Mouse (Mus musculus): ENCODE data around the gene Zkscan5.
"Not testable (repeated sequence)": the region's sequence is repeated elsewhere in the genome, so short reads cannot be mapped to it uniquely, and the experiment has no call there.

Gene Zkscan5

GRCm38 (mm10) chr5:145203936-145204691 is at the start of gene Zkscan5:
TSS of gene Zkscan5 (plus strand) at chr5:145204562.
- peak; percentile 94 to 97 for DNase-seq (ENCODE audit: low spot score in 2 of 2)

- DNase-seq (ENCODE audit: low spot score in 2 of 2): no peak
Observed at GRCm38 (mm10) chr5:145161361-145161760, 43.0 kb upstream of the Zkscan5 start.

DNA sequence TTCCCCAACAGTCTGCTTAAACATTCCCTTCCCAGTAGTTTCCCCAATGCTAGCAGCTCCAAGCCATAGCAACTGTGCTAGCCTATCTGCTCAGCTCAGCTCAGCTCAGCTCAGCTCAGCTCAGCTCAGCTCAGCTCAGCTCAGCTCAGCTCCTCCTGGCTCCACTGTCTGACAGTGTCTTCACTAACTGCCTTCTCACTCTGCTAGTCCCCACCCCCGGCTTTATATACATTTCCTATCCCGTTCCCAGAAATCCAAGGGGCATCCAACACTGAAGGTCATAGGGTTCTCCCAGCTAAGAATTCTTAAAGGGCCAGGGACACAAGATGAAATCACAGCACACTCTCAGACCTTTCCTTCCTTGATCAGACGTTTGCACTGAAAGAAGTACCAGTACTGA is 39.7 kb upstream of the Zkscan5 start:
- no peak for DNase-seq (ENCODE audit: low spot score in 2 of 2)

DNA sequence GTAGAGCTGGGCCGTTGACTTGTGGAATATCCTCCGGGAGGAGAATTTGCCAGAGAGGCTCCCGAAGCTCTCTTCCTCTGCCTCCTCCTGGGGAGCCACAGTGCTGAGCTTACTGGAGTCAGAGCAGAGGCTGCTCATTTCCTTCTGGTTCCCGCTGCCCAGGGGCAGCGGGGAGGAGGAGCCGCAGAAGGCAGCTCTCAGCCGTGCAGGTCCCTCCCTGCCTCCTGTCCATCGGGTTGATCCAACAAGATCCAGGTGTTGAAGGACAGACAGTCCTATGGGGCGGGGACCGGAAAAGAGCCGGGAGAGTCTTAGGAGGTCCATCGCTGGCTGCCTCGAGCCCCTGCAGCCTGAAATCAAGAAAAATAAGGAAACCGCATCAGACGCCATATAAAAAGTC is 39.2 kb upstream of the Zkscan5 start:
- DNase-seq (ENCODE audit: low spot score in 2 of 2): no peak

DNA sequence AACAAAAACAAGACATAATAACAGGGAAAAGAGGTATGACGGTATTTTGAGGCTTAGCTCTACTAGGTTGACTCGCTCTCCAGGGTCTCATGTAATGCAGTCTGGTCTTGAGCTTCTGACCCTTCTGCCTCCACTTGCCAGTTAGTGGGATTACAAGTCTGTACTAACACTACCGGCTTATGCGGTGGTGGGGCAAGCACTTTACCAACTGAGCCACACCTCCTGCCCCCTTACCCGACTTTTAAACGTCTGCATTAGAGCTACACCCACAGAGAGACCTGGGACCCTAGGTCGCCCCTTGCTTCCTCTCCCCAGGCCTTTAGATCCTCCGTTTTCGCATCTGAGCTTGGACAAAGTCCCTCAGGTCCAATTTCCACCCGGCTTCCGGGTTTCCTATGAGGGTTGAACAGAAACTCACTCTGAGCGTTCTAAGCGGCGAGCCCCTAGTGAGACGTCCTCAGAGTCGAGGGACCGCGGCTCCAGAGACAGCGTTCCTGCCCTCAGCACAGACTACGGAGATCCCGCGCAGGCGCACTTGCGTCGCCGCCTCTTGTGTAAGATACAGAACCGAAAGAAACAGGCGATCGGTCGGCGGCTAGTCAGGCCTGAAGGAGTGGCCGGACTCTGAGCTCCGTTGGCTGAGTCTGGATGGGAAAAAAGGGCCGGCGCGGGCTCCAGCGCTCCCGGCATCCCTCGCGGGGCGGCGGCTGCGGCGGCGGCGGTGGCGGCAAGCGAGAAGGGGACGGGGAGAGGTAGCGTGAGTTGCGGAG is 37.6 kb upstream of the Zkscan5 start, which contains the start of the genes Ptcd1 and Cpsf4:
Gene Ptcd1 (minus strand): TSS at position 573 of the 770 bp plus-strand sequence.
Gene Cpsf4 (plus strand): TSS at position 678 of the 770 bp plus-strand sequence.
- DNase-seq (ENCODE audit: low spot score in 2 of 2): peak; percentile 99 to 100

- DNase-seq (ENCODE audit: low spot score in 2 of 2): no peak
Observed at GRCm38 (mm10) chr5:145167306-145167661, 37.1 kb upstream of the Zkscan5 start.

GRCm38 (mm10) chr5:145178461-145178980 is 25.8 kb upstream of the Zkscan5 start:
- no peak for DNase-seq (ENCODE audit: low spot score in 2 of 2)

DNA sequence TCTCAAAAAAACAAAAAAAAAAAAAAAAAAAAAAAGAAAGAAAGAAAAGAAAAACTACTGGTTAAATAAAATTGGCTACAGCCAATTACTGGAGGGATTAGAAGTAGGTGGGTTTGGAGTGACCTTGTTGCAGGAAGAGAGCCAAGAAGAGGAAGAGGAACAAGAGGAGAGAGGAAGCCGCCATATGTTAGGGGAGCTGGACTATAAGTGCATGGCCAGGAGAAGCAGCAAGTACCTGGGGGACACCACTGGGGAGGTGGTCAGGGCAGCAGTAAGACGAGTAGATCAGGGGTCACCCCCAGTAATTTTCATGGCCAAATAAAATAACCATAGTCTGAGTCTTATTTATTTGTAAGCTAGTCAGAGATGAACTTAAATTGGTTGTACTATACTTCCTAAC is 19.1 kb upstream of the Zkscan5 start:
- no peak for DNase-seq (ENCODE audit: low spot score in 2 of 2)

DNA sequence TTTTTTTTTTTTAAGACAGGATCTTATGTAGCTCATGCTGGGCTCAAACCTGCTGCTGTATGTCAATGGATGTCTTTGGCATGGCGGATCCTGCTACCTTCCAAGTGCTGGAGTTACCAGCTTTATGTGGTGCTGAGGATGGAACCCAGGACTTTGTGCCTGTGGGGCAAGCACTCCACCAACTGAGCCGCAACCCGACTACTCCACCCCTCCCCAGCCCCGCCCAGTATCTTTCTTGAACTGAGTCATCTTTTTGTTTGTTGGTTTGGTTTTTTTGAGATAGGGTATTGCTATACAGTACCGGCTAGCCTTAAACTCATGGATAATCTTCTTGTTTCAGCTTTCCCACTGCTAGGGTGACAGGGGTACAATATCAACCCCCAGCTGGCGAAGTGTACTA is 14.9 kb upstream of the Zkscan5 start:
- DNase-seq (ENCODE audit: low spot score in 2 of 2): no peak

DNA sequence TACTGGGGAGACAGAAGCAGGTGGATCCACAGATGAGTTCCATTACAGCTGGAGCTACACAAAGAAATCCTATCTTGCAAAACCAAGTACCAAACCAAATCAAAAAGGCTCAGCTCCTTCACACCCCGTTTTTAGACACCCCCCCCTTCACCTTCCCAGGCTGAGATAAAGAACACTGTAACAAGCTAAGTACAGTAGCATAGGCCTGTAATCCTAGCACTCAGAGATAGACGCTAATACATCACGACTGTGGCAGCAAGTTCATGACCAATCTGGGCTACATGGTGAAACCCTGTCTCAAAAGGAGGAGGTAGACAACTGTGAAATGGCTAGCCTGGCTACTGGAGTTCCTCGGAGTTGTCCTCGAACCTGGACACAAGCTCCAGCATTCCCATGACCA is 14.0 kb upstream of the Zkscan5 start:
- no peak for DNase-seq (ENCODE audit: low spot score in 2 of 2)

DNA sequence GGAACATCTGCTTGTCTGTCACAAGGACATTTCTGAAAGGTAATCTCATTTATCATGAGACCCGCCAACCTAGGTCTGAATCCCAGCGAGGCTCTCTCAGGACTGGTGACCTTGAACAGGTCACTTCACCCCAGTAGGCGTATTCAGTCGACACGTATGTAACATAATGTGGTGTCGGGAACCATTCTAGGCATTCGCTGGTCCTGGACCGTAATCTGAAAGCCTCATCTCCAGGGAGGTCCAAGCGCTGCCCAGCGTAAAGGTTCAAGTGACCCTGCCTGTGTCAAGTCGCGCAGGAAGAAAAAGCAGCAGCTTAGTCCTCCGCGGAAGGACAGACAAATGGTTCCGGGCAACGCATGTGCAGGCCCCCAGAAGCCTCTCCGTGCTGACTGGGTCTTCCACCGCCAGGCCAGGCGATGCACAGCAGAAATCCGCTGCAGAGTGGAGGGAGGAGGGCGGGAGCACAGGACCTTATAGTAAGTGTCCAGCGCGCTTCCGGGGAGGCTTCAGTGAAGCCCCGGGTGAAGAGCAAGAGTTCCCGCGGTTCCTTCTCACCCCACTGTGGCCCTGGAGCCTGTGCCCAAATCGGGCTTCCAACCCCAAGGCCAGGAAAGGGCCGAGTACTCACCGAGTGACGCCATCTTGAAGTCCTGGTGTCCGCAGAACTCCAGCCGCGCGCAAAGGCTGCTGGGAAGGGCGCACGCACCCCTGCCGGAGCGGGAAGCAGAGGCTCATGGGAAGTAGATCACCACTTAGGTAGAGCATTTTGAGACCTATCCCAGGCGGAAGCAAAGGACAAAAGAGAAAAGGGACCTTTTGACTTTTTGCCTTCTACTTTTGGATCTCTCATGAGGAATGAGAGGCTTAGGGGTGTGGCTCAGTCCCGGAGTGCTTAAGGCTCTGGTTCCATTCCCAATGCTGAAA is 13.2 kb upstream of the Zkscan5 start:
- DNase-seq (ENCODE audit: low spot score in 2 of 2): peak; percentile 90 to 95

- no peak for DNase-seq (ENCODE audit: low spot score in 2 of 2)
Observed at GRCm38 (mm10) chr5:145191962-145192361, 12.4 kb upstream of the Zkscan5 start, which contains the start of gene Atp5j2. TSS of gene Atp5j2 (minus strand) at chr5:145192062.

GRCm38 (mm10) chr5:145200387-145200786 is 4.0 kb upstream of the Zkscan5 start:
- no peak for DNase-seq (ENCODE audit: low spot score in 2 of 2)

GRCm38 (mm10) chr5:145201321-145201991 is 2.9 kb upstream of the Zkscan5 start, which contains the start of gene Zkscan14:
TSS of gene Zkscan14 (minus strand) at chr5:145201868.
- peak; percentile 64 to 88 for DNase-seq (ENCODE audit: low spot score in 2 of 2)

GRCm38 (mm10) chr5:145202446-145202845 is 1.9 kb upstream of the Zkscan5 start:
- DNase-seq (ENCODE audit: low spot score in 2 of 2): no peak

- no peak for DNase-seq (ENCODE audit: low spot score in 2 of 2)
Observed at GRCm38 (mm10) chr5:145205041-145205440, 679 bp downstream of the Zkscan5 start.

GRCm38 (mm10) chr5:145207385-145207784 is 3.0 kb downstream of the Zkscan5 start:
- no peak for DNase-seq (ENCODE audit: low spot score in 2 of 2)

GRCm38 (mm10) chr5:145207954-145208353 is 3.6 kb downstream of the Zkscan5 start:
- DNase-seq (ENCODE audit: low spot score in 2 of 2): no peak

- DNase-seq (ENCODE audit: low spot score in 2 of 2): not testable (repeated sequence)
Observed at GRCm38 (mm10) chr5:145208391-145208790, 4.0 kb downstream of the Zkscan5 start.

GRCm38 (mm10) chr5:145211340-145211739 is 7.0 kb downstream of the Zkscan5 start:
- DNase-seq (ENCODE audit: low spot score in 2 of 2): no peak

GRCm38 (mm10) chr5:145212216-145212615 is 7.9 kb downstream of the Zkscan5 start:
- DNase-seq (ENCODE audit: low spot score in 2 of 2): no peak
